Comparison of ENCODE assay signal across 32 mouse cellular contexts in the genomic region with DNA sequence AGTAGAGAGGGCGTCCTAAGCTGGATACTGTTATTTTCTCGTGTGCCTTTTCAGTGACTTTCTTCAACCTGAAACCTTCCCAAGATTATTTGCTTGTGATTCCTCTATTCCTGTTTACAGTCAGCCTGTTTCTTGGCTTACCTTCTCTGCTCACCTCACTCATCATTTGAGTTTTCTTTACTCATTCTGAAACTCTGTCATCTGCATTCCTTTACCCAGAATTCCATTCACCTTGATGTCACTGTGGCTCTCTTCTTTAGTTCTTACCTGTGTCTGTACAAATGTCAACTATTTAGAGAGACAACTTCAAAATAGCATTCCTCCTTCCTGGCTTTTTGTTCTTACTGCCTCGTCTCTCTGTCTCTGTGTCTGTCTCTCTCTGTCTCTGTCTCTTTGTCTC.
"Had no signal": no experiment of that assay in that cellular context is flagged by ENCODE, and none has a peak within 500 bp of the region (broad histone marks: within the 10 kb centered on the region; RNA-seq: fewer than 3 reads in every experiment).

No protein-coding gene starts in this region.

- H3K27me3 ChIP-seq: limb, embryonic 12.5 days; limb, embryonic 13.5 days; limb, embryonic 15.5 days; liver, embryonic 12.5 days; liver, embryonic 13.5 days; liver, embryonic 15.5 days; lung, embryonic 15.5 days; midbrain, embryonic 13.5 days; midbrain, embryonic 15.5 days; neural tube, embryonic 12.5 days had no signal

- H3K4me3 ChIP-seq: limb, embryonic 10.5 days; limb, embryonic 12.5 days; limb, embryonic 13.5 days; limb, embryonic 15.5 days; liver, embryonic 12.5 days; liver, embryonic 13.5 days; liver, embryonic 15.5 days; lung, embryonic 15.5 days; megakaryocyte, embryonic 14.5 days; midbrain, embryonic 10.5 days; midbrain, embryonic 12.5 days; midbrain, embryonic 13.5 days; midbrain, embryonic 15.5 days; myocyte; neural tube, embryonic 12.5 days had no signal

- ATAC-seq: liver, embryonic 12.5 days; liver, postnatal 0 days; lung, postnatal 0 days; midbrain, embryonic 13.5 days; midbrain, embryonic 15.5 days; midbrain, embryonic 16.5 days had no signal

- H3K27ac ChIP-seq: limb, embryonic 10.5 days; limb, embryonic 12.5 days; limb, embryonic 13.5 days; limb, embryonic 15.5 days; liver, embryonic 12.5 days; liver, embryonic 13.5 days; liver, embryonic 14.5 days; liver, embryonic 15.5 days; lung, embryonic 15.5 days; macrophage; midbrain, embryonic 10.5 days; midbrain, embryonic 12.5 days; midbrain, embryonic 13.5 days; midbrain, embryonic 15.5 days; neural tube, embryonic 12.5 days had no signal

- H3K36me3 ChIP-seq: limb, embryonic 10.5 days; limb, embryonic 12.5 days; limb, embryonic 13.5 days; limb, embryonic 15.5 days; liver, embryonic 12.5 days; liver, embryonic 13.5 days; liver, embryonic 15.5 days; lung, embryonic 15.5 days; midbrain, embryonic 10.5 days; midbrain, embryonic 12.5 days; midbrain, embryonic 13.5 days; midbrain, embryonic 15.5 days; neural tube, embryonic 12.5 days had no signal

- H3K9ac ChIP-seq: limb, embryonic 12.5 days; limb, embryonic 13.5 days; limb, embryonic 15.5 days; liver, embryonic 12.5 days; liver, embryonic 13.5 days; liver, embryonic 14.5 days; liver, embryonic 15.5 days; liver, postnatal 0 days; lung, embryonic 14.5 days; lung, embryonic 15.5 days; midbrain, embryonic 12.5 days; midbrain, embryonic 13.5 days; midbrain, embryonic 15.5 days; neural tube, embryonic 12.5 days had no signal

- H3K4me2 ChIP-seq: limb, embryonic 12.5 days; limb, embryonic 13.5 days; limb, embryonic 15.5 days; liver, embryonic 11.5 days; liver, embryonic 12.5 days; liver, embryonic 13.5 days; liver, embryonic 15.5 days; lung, embryonic 14.5 days; lung, embryonic 15.5 days; midbrain, embryonic 11.5 days; midbrain, embryonic 12.5 days; midbrain, embryonic 13.5 days; midbrain, embryonic 15.5 days; neural tube, embryonic 12.5 days had no signal

- H3K4me1 ChIP-seq: limb, embryonic 10.5 days; limb, embryonic 12.5 days; limb, embryonic 13.5 days; limb, embryonic 15.5 days; liver, embryonic 12.5 days; liver, embryonic 13.5 days; lung, embryonic 15.5 days; megakaryocyte, embryonic 14.5 days; midbrain, embryonic 10.5 days; midbrain, embryonic 12.5 days; midbrain, embryonic 13.5 days; midbrain, embryonic 15.5 days; neural tube, embryonic 12.5 days had no signal

- DNase-seq: left cerebral cortex, postnatal 4 days; liver; liver, embryonic 13.5 days; liver, postnatal 0 days; lung, adult 18-20 months; lung, adult 2 months; lung, embryonic 14.5 days; lung, postnatal 10 days; lung, postnatal 14 days; lung, postnatal 36 days; lung, postnatal 4 days; midbrain, embryonic 14.5 days had no signal

- H3K9me3 ChIP-seq: limb, embryonic 10.5 days; limb, embryonic 12.5 days; limb, embryonic 13.5 days; limb, embryonic 15.5 days; liver, embryonic 12.5 days; liver, embryonic 13.5 days; liver, embryonic 15.5 days; lung, embryonic 15.5 days; megakaryocyte, embryonic 14.5 days; midbrain, embryonic 10.5 days; midbrain, embryonic 12.5 days; midbrain, embryonic 13.5 days; midbrain, embryonic 15.5 days; neural tube, embryonic 12.5 days had no signal
